Mouse (Mus musculus): ENCODE results near the gene Prkn. TPM values are rescaled to one million over a fixed set of nuclear protein-coding genes. Genes with fewer than 3 reads are reported as not detected.

The Prkn gene
- polyA plus RNA-seq, 1 experiment from 2014 or later: 2.2 TPM

- Histone ChIP-seq H3K9me3 (replicated peaks; ENCODE audit: control insufficient read depth, low read length) (no peaks in the 10 kb centered on the region), H3K4me2 (ENCODE audit: low read depth, low read length) (no peak overlapping the region), H3K36me3 (ENCODE audit: control insufficient read depth, insufficient read depth, low read length) (no peaks in the 10 kb centered on the region), H3K4me1 (ENCODE audit: control insufficient read depth, insufficient read depth, low read length) (peaks cover 3% of the 10 kb centered on the region; the same call in 1 of the 2 replicates), H3K9ac (ENCODE audit: low read length) (no peak overlapping the region), H3K4me3 (replicated peaks; ENCODE audit: low read length) (no peak overlapping the region), H3K27ac (ENCODE audit: low read length) (no peak overlapping the region), H3K27me3 (ENCODE audit: control insufficient read depth, insufficient read depth, low read length) (no peaks in the 10 kb centered on the region)
- no peak for ATAC-seq (ENCODE audit: insufficient read depth, low FRiP score)
- WGBS: 71% methylated on average over 2 of the region's 2 CpGs
These were observed 1236.6 kb downstream of the Prkn start for GRCm38 (mm10) chr17:12076816-12077215.

- Histone ChIP-seq H3K9me3 (replicated peaks; ENCODE audit: control insufficient read depth, low read length) (no peaks in the 10 kb centered on the region), H3K4me2 (ENCODE audit: low read depth, low read length) (peak overlapping the region; percentile 13; the same call in 1 of the 2 replicates), H3K27ac (ENCODE audit: low read length) (no peak overlapping the region), H3K4me3 (replicated peaks; ENCODE audit: low read length) (no peak overlapping the region), H3K4me1 (ENCODE audit: control insufficient read depth, insufficient read depth, low read length) (peaks cover 3% of the 10 kb centered on the region; the same call in 1 of the 2 replicates), H3K36me3 (ENCODE audit: control insufficient read depth, insufficient read depth, low read length) (no peaks in the 10 kb centered on the region), H3K9ac (ENCODE audit: low read length) (no peak overlapping the region), H3K27me3 (ENCODE audit: control insufficient read depth, insufficient read depth, low read length) (no peaks in the 10 kb centered on the region)
- ATAC-seq (ENCODE audit: insufficient read depth, low FRiP score): no peak; the same call in 1 of the 2 replicates
- 29% methylated on average over 20 of the region's 20 CpGs for WGBS
These were observed 1240.7 kb downstream of the Prkn start for GRCm38 (mm10) chr17:12080656-12081495.

- Histone ChIP-seq H3K9ac (ENCODE audit: low read length) (no peak overlapping the region), H3K27ac (ENCODE audit: low read length) (no peak overlapping the region), H3K36me3 (ENCODE audit: control insufficient read depth, insufficient read depth, low read length) (no peaks in the 10 kb centered on the region), H3K4me1 (ENCODE audit: control insufficient read depth, insufficient read depth, low read length) (peaks cover 3% of the 10 kb centered on the region; the same call in 1 of the 2 replicates), H3K9me3 (replicated peaks; ENCODE audit: control insufficient read depth, low read length) (no peaks in the 10 kb centered on the region), H3K4me3 (replicated peaks; ENCODE audit: low read length) (no peak overlapping the region), H3K27me3 (ENCODE audit: control insufficient read depth, insufficient read depth, low read length) (no peaks in the 10 kb centered on the region), H3K4me2 (ENCODE audit: low read depth, low read length) (no peak overlapping the region)
- WGBS: 87% methylated on average over 5 of the region's 5 CpGs
- ATAC-seq (ENCODE audit: insufficient read depth, low FRiP score): no peak
These were observed 1242.0 kb downstream of the Prkn start for GRCm38 (mm10) chr17:12082201-12082600.

- Histone ChIP-seq H3K9ac (ENCODE audit: low read length) (no peak overlapping the region), H3K4me1 (ENCODE audit: control insufficient read depth, insufficient read depth, low read length) (no peaks in the 10 kb centered on the region), H3K27me3 (ENCODE audit: control insufficient read depth, insufficient read depth, low read length) (no peaks in the 10 kb centered on the region), H3K4me3 (replicated peaks; ENCODE audit: low read length) (no peak overlapping the region), H3K4me2 (ENCODE audit: low read depth, low read length) (no peak overlapping the region), H3K27ac (ENCODE audit: low read length) (no peak overlapping the region), H3K36me3 (ENCODE audit: control insufficient read depth, insufficient read depth, low read length) (no peaks in the 10 kb centered on the region), H3K9me3 (replicated peaks; ENCODE audit: control insufficient read depth, low read length) (no peaks in the 10 kb centered on the region)
- 70% methylated on average over 5 of the region's 5 CpGs for WGBS
- ATAC-seq (ENCODE audit: insufficient read depth, low FRiP score): no peak
These were observed 1250.2 kb downstream of the Prkn start for GRCm38 (mm10) chr17:12090261-12090927.

GRCm38 (mm10) chr17:12092901-12093564 is 1252.8 kb downstream of the Prkn start:
- no peak overlapping the region for H3K4me2 ChIP-seq (ENCODE audit: low read depth, low read length)
- H3K4me3 ChIP-seq (replicated peaks; ENCODE audit: low read length): no peak overlapping the region
- no peaks in the 10 kb centered on the region for H3K9me3 ChIP-seq (replicated peaks; ENCODE audit: control insufficient read depth, low read length)
- H3K27ac ChIP-seq (ENCODE audit: low read length): no peak overlapping the region
- no peaks in the 10 kb centered on the region for H3K4me1 ChIP-seq (ENCODE audit: control insufficient read depth, insufficient read depth, low read length)
- no peaks in the 10 kb centered on the region for H3K36me3 ChIP-seq (ENCODE audit: control insufficient read depth, insufficient read depth, low read length)
- no peak for ATAC-seq (ENCODE audit: insufficient read depth, low FRiP score)
- H3K9ac ChIP-seq (ENCODE audit: low read length): no peak overlapping the region
- no peaks in the 10 kb centered on the region for H3K27me3 ChIP-seq (ENCODE audit: control insufficient read depth, insufficient read depth, low read length)
- 79% methylated on average over 6 of the region's 6 CpGs for WGBS

- H3K36me3 ChIP-seq (ENCODE audit: control insufficient read depth, insufficient read depth, low read length): no peaks in the 10 kb centered on the region
- H3K9ac ChIP-seq (ENCODE audit: low read length): no peak overlapping the region
- no peak overlapping the region for H3K27ac ChIP-seq (ENCODE audit: low read length)
- WGBS: 90% methylated on average over 1 of the region's 1 CpGs
- H3K4me3 ChIP-seq (replicated peaks; ENCODE audit: low read length): no peak overlapping the region
- H3K4me1 ChIP-seq (ENCODE audit: control insufficient read depth, insufficient read depth, low read length): no peaks in the 10 kb centered on the region
- no peaks in the 10 kb centered on the region for H3K27me3 ChIP-seq (ENCODE audit: control insufficient read depth, insufficient read depth, low read length)
- no peaks in the 10 kb centered on the region for H3K9me3 ChIP-seq (replicated peaks; ENCODE audit: control insufficient read depth, low read length)
- H3K4me2 ChIP-seq (ENCODE audit: low read depth, low read length): no peak overlapping the region
- ATAC-seq (ENCODE audit: insufficient read depth, low FRiP score): no peak
These were observed 1253.8 kb downstream of the Prkn start for GRCm38 (mm10) chr17:12094016-12094415.

- peak overlapping the region; percentile 63; the same call in 1 of the 2 replicates for H3K27ac ChIP-seq (ENCODE audit: low read length)
- no peaks in the 10 kb centered on the region for H3K9me3 ChIP-seq (replicated peaks; ENCODE audit: control insufficient read depth, low read length)
- no peaks in the 10 kb centered on the region for H3K36me3 ChIP-seq (ENCODE audit: control insufficient read depth, insufficient read depth, low read length)
- H3K27me3 ChIP-seq (ENCODE audit: control insufficient read depth, insufficient read depth, low read length): no peaks in the 10 kb centered on the region
- ATAC-seq (ENCODE audit: insufficient read depth, low FRiP score): peak; percentile 87
- H3K4me3 ChIP-seq (replicated peaks; ENCODE audit: low read length): no peak overlapping the region
- 70% methylated on average over 9 of the region's 9 CpGs for WGBS
- H3K4me1 ChIP-seq (ENCODE audit: control insufficient read depth, insufficient read depth, low read length): no peaks in the 10 kb centered on the region
- H3K9ac ChIP-seq (ENCODE audit: low read length): no peak overlapping the region
- H3K4me2 ChIP-seq (ENCODE audit: low read depth, low read length): no peak overlapping the region
These were observed 1254.8 kb downstream of the Prkn start for GRCm38 (mm10) chr17:12094827-12095590.

GRCm38 (mm10) chr17:12099415-12099814 is 1259.2 kb downstream of the Prkn start:
- no peak overlapping the region for H3K9ac ChIP-seq (ENCODE audit: low read length)
- no peak overlapping the region for H3K4me2 ChIP-seq (ENCODE audit: low read depth, low read length)
- H3K9me3 ChIP-seq (replicated peaks; ENCODE audit: control insufficient read depth, low read length): no peaks in the 10 kb centered on the region
- no peaks in the 10 kb centered on the region for H3K4me1 ChIP-seq (ENCODE audit: control insufficient read depth, insufficient read depth, low read length)
- no peak for ATAC-seq (ENCODE audit: insufficient read depth, low FRiP score)
- no peaks in the 10 kb centered on the region for H3K27me3 ChIP-seq (ENCODE audit: control insufficient read depth, insufficient read depth, low read length)
- no peak overlapping the region for H3K4me3 ChIP-seq (replicated peaks; ENCODE audit: low read length)
- H3K36me3 ChIP-seq (ENCODE audit: control insufficient read depth, insufficient read depth, low read length): no peaks in the 10 kb centered on the region
- H3K27ac ChIP-seq (ENCODE audit: low read length): no peak overlapping the region

Measured in stomach, embryonic 16.5 days (tissue).